Mouse (Mus musculus): ENCODE results near the gene Slc50a1. TPM values are rescaled to one million over a fixed set of nuclear protein-coding genes. Genes with fewer than 3 reads are reported as not detected.

Gene Slc50a1
- total and polyA plus RNA-seq, 2 experiments from 2014 or later: 33.7 to 50.7 TPM

DNA sequence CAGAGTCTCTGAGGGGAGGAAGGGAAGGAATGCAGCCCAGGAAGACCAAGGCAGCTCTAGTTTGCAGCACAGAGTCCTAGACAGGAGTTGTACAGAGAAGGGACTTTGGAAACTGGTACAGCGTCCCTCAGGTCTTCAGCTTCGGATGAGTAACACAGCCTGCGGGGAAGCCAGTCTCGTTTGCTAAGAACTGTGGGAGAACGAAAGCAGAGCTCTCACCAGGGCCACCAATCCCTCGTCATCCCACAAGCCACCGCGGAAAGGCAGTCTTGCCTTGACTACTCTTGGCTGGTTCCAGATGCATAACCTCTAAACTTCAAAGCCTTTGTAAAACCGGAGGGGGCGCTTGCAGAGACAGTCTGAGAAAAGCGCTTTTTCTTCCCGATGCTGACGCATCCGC is 29.1 kb upstream of the Slc50a1 start:
- DNase-seq (ENCODE audit: low spot score) (no peak), ATAC-seq (ENCODE audit: insufficient read depth, low read depth) (no peak; the same call in 1 of the 2 replicates)
- Histone ChIP-seq H3K36me3 (replicated peaks; ENCODE audit: control insufficient read depth, insufficient read depth, low read length) (no peaks in the 10 kb centered on the region), H3K27ac (ENCODE audit: low read depth) (no peak overlapping the region), H3K27me3 (ENCODE audit: control insufficient read depth, insufficient read depth, low read length) (no peaks in the 10 kb centered on the region), H3K9ac (replicated peaks; ENCODE audit: low read depth, low read length) (peak overlapping the region; percentile 37; the same call in 1 of the 2 replicates), H3K4me2 (ENCODE audit: low read depth, low read length) (peak overlapping the region; percentile 64), H3K9me3 (replicated peaks; ENCODE audit: control insufficient read depth, low read length) (no peaks in the 10 kb centered on the region), H3K4me1 (ENCODE audit: control insufficient read depth, insufficient read depth) (peaks cover 6% of the 10 kb centered on the region; the same call in 1 of the 2 replicates), H3K4me3 (ENCODE audit: low read depth, low read length) (peak overlapping the region; percentile 36)
- TF ChIP-seq CTCF (IDR thresholded peaks at IDR 0.05; ENCODE audit: low read depth) (0 out of 2 replicates have a peak, but pooled peaks have one; percentile 3), EP300 (IDR thresholded peaks at IDR 0.05; ENCODE audit: low read depth) (no peak)
- 3% methylated on average over 14 of the region's 14 CpGs for WGBS

DNA sequence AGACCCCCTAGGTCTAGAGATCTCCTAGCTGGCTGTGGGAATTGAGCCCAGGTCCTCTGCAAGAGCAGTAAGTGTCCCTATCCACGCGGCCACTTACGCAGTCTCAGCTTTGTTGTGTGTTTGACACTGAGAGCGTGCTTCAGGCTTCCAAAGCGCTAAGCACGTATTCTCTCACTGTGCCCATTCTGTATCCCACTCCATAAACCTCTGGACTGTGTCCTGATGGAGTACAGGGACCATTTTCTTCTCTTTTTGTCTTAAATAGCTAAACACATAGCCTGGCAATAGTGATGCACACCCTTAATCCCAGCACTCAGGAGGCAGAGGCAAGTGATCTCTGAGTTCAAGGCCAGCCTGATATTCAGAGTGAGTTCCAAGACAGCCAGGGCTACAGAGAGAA is 28.5 kb upstream of the Slc50a1 start:
- H3K4me2 ChIP-seq (ENCODE audit: low read depth, low read length): no peak overlapping the region
- TF ChIP-seq EP300 (IDR thresholded peaks at IDR 0.05; ENCODE audit: low read depth) (no peak), CTCF (IDR thresholded peaks at IDR 0.05; ENCODE audit: low read depth) (no peak)
- no peak for DNase-seq (ENCODE audit: low spot score)

DNA sequence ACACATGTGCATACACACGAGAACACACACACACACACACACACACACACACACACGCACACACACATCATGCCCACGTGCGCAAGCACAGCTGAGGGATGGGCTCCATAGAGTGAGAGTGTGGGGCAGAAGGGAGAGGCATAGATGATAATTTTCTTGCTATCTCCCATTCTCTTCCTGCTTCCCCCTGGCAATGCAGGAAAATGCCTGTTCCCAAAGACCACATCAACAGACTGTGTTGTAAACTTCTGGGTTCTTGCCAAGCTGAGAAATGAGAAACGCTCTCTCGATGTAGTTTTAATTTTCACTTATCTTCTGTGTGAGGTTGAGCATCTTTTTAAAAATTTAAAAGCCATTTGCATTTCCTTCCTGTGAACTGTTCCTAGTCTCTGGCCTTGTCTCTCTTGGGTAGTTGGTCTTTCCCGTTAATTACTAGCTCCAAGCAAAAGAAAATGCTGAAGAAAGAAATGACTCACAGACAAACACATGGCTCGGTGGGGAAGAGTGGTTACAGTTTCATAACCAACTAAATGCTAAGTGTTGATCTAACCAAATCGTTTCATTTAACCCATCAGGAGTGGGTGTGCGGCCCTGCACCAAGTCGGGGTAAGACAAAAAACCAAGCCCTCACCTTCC is 26.5 kb upstream of the Slc50a1 start:
- Histone ChIP-seq H3K27ac (ENCODE audit: low read depth) (no peak overlapping the region), H3K4me3 (ENCODE audit: low read depth, low read length) (no peak overlapping the region), H3K36me3 (replicated peaks; ENCODE audit: control insufficient read depth, insufficient read depth, low read length) (no peaks in the 10 kb centered on the region), H3K4me1 (ENCODE audit: control insufficient read depth, insufficient read depth) (peaks cover 6% of the 10 kb centered on the region; the same call in 1 of the 2 replicates), H3K4me2 (ENCODE audit: low read depth, low read length) (no peak overlapping the region), H3K27me3 (ENCODE audit: control insufficient read depth, insufficient read depth, low read length) (no peaks in the 10 kb centered on the region), H3K9me3 (replicated peaks; ENCODE audit: control insufficient read depth, low read length) (no peaks in the 10 kb centered on the region), H3K9ac (replicated peaks; ENCODE audit: low read depth, low read length) (no peak overlapping the region)
- DNase-seq (ENCODE audit: low spot score): no peak
- no peak for ATAC-seq (ENCODE audit: insufficient read depth, low read depth)
- 64% methylated on average over 11 of the region's 11 CpGs for WGBS
- no peak for TF ChIP-seq CTCF (IDR thresholded peaks at IDR 0.05; ENCODE audit: low read depth)
- TF ChIP-seq EP300 (IDR thresholded peaks at IDR 0.05; ENCODE audit: low read depth): no peak

More for the DNA sequence above, 28.5 kb upstream of the Slc50a1 start:
- Histone ChIP-seq H3K9me3 (replicated peaks; ENCODE audit: control insufficient read depth, low read length) (no peaks in the 10 kb centered on the region), H3K27me3 (ENCODE audit: control insufficient read depth, insufficient read depth, low read length) (no peaks in the 10 kb centered on the region), H3K27ac (ENCODE audit: low read depth) (no peak overlapping the region), H3K4me3 (ENCODE audit: low read depth, low read length) (no peak overlapping the region), H3K4me1 (ENCODE audit: control insufficient read depth, insufficient read depth) (peaks cover 6% of the 10 kb centered on the region; the same call in 1 of the 2 replicates), H3K9ac (replicated peaks; ENCODE audit: low read depth, low read length) (no peak overlapping the region), H3K36me3 (replicated peaks; ENCODE audit: control insufficient read depth, insufficient read depth, low read length) (no peaks in the 10 kb centered on the region)
- WGBS: 83% methylated on average over 6 of the region's 6 CpGs
- ATAC-seq (ENCODE audit: insufficient read depth, low read depth): no peak

DNA sequence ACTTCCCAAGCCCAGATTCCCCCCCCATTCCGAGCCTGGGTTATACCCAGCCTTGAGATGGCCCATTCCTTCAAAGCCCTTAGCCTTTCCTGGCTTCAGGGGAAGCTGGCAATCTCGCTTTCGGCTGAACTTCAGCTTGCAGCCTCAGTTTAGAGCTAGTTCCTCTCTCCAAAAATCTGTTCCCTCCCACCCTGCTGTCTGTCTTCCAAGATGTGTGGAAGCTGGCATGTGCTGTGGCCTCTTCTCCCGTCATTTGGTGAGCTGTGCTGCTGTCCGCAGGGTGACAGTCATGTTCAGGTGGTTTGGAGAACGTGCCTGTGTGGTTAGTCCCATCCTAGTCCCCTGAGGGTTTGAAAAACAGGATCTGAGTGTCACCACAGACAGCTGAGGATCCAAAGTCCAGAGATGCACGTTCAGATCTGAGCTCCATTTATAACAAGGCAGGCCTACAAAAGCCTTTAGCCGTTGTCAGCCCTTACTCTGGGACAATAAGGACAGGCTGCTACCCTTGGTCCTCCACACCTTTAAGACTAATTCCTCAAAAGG is 25.4 kb upstream of the Slc50a1 start:
- Histone ChIP-seq H3K4me1 (ENCODE audit: control insufficient read depth, insufficient read depth) (peaks cover 6% of the 10 kb centered on the region; the same call in 1 of the 2 replicates), H3K9ac (replicated peaks; ENCODE audit: low read depth, low read length) (no peak overlapping the region), H3K27me3 (ENCODE audit: control insufficient read depth, insufficient read depth, low read length) (no peaks in the 10 kb centered on the region), H3K4me2 (ENCODE audit: low read depth, low read length) (no peak overlapping the region), H3K36me3 (replicated peaks; ENCODE audit: control insufficient read depth, insufficient read depth, low read length) (no peaks in the 10 kb centered on the region), H3K27ac (ENCODE audit: low read depth) (no peak overlapping the region), H3K9me3 (replicated peaks; ENCODE audit: control insufficient read depth, low read length) (no peaks in the 10 kb centered on the region), H3K4me3 (ENCODE audit: low read depth, low read length) (no peak overlapping the region)
- ATAC-seq (ENCODE audit: insufficient read depth, low read depth) (no peak), DNase-seq (ENCODE audit: low spot score) (no peak)
- no peak for TF ChIP-seq CTCF (IDR thresholded peaks at IDR 0.05; ENCODE audit: low read depth)
- TF ChIP-seq EP300 (IDR thresholded peaks at IDR 0.05; ENCODE audit: low read depth): no peak
- WGBS: 70% methylated on average over 8 of the region's 8 CpGs

DNA sequence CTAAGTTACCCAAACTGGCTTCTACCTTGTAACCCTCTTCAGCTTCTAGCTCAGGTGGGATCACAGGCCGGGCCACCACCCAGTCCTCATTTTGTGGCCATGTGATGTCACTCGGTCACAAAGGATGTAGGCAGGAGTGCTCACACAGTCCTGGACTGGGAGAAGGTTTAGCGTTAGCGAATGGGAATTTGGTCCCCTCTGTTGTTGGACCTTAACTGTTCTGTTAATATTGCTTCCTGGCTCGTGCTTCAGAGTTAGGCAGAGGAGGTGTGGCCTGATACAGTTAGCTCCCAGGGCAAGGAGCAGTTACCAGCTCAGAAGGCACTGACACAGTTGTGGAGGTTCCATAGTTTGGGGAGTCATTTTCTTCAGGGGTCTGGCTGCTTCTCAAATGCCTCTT is 23.8 kb upstream of the Slc50a1 start:
- no peak for DNase-seq (ENCODE audit: low spot score)
- no peak overlapping the region for H3K4me2 ChIP-seq (ENCODE audit: low read depth, low read length)
- H3K4me3 ChIP-seq (ENCODE audit: low read depth, low read length): no peak overlapping the region
- no peaks in the 10 kb centered on the region for H3K27me3 ChIP-seq (ENCODE audit: control insufficient read depth, insufficient read depth, low read length)
- no peaks in the 10 kb centered on the region for H3K4me1 ChIP-seq (ENCODE audit: control insufficient read depth, insufficient read depth)
- no peaks in the 10 kb centered on the region for H3K9me3 ChIP-seq (replicated peaks; ENCODE audit: control insufficient read depth, low read length)
- no peak for TF ChIP-seq EP300 (IDR thresholded peaks at IDR 0.05; ENCODE audit: low read depth)
- no peak for TF ChIP-seq CTCF (IDR thresholded peaks at IDR 0.05; ENCODE audit: low read depth)
- H3K36me3 ChIP-seq (replicated peaks; ENCODE audit: control insufficient read depth, insufficient read depth, low read length): no peaks in the 10 kb centered on the region
- no peak for ATAC-seq (ENCODE audit: insufficient read depth, low read depth)
- no peak overlapping the region for H3K27ac ChIP-seq (ENCODE audit: low read depth)
- H3K9ac ChIP-seq (replicated peaks; ENCODE audit: low read depth, low read length): no peak overlapping the region
- WGBS: 63% methylated on average over 5 of the region's 5 CpGs

Measured in heart, postnatal 0 days (tissue).